Mouse (Mus musculus) stomach, postnatal 0 days (tissue): Measurements from ENCODE around the gene Casp3. TPM values are rescaled to one million over a fixed set of nuclear protein-coding genes. Genes with fewer than 3 reads are reported as not detected.
A peak's percentile ranks its signal among the peaks of the same experiment; 100 is the strongest.

ENCODE experiments used
- ATAC-seq: fragments of 200-750 bp; cut with Nextera tagmentation; 2 replicates; pipeline ENCODE4 v1.8.0; 2017; ENCODE audit not compliant: low FRiP score, low TSS enrichment
- DNase-seq: peaks from one replicate; pipeline ENCODE4 v3.0.0-alpha.2; 2016; ENCODE audit warnings: low spot score
- H3K27ac ChIP-seq: fragments of 300-500 bp; sonication (generic); replicated peaks from 2 replicates; pipeline ENCODE4 v1.5.1; 2014; ENCODE audit warnings: mild to moderate bottlenecking, control low read depth
- H3K27me3 ChIP-seq: fragments of 300-500 bp; sonication (generic); 2 replicates; pipeline ENCODE4 v1.6.1; 2014; ENCODE audit warnings: low read length; ENCODE audit not compliant: control insufficient read depth, insufficient read depth
- H3K36me3 ChIP-seq: fragments of 300-500 bp; sonication (generic); 2 replicates; pipeline ENCODE4 v1.6.1; 2014; ENCODE audit warnings: low read length, mixed read lengths; ENCODE audit not compliant: control insufficient read depth, insufficient read depth
- H3K4me1 ChIP-seq: fragments of 300-500 bp; sonication (generic); replicated peaks from 2 replicates; pipeline ENCODE4 v1.6.1; 2014; ENCODE audit warnings: antibody characterized with exemption; ENCODE audit not compliant: control insufficient read depth, insufficient read depth
- H3K4me2 ChIP-seq: fragments of 300-500 bp; sonication (generic); replicated peaks from 2 replicates; pipeline ENCODE4 v1.6.1; 2014; ENCODE audit warnings: low read depth, mild to moderate bottlenecking, control low read depth, moderate library complexity
- H3K4me3 ChIP-seq: fragments of 300-500 bp; sonication (generic); 2 replicates; pipeline ENCODE4 v1.5.1; 2014; ENCODE audit warnings: low read depth, low read length, control low read depth
- H3K9ac ChIP-seq: fragments of 300-500 bp; sonication (generic); 2 replicates; pipeline ENCODE4 v1.6.1; 2014; ENCODE audit warnings: mild to moderate bottlenecking, low read length, control low read depth, mixed read lengths
- H3K9me3 ChIP-seq: fragments of 300-500 bp; sonication (generic); 2 replicates; pipeline ENCODE4 v1.6.1; 2016; ENCODE audit warnings: low read length; ENCODE audit not compliant: control insufficient read depth
- CTCF ChIP-seq: IDR thresholded peaks from 2 replicates; pipeline ENCODE4 v1.5.1; 2016; ENCODE audit warnings: antibody characterized with exemption, low read depth, mild to moderate bottlenecking, moderate library complexity
- EP300 ChIP-seq: optimal IDR thresholded peaks from 2 replicates; pipeline ENCODE3; 2016; ENCODE audit warnings: antibody characterized with exemption
- WGBS: fragments of 180-500 bp; shearing (Covaris S2); extraction: QIAGEN DNeasy Blood & Tissue Kit; methylation state at CpG from one replicate; pipeline ENCODE4 v1.1.7; 2014; 5-methylcytosine and 5-hydroxymethylcytosine counted together
- polyA plus RNA-seq: library from polyadenylated mRNA; unstranded; fragments of >200 nt; fragmentation: Nextera tagmentation; extraction: Ambion mirVana; gene quantifications from 2 replicates; pipeline ENCODE4 v1.2.1, GENCODE M21; 2015

The Casp3 gene
- polyA plus RNA-seq, 1 experiment from 2014 or later, result 25.0 TPM

DNA sequence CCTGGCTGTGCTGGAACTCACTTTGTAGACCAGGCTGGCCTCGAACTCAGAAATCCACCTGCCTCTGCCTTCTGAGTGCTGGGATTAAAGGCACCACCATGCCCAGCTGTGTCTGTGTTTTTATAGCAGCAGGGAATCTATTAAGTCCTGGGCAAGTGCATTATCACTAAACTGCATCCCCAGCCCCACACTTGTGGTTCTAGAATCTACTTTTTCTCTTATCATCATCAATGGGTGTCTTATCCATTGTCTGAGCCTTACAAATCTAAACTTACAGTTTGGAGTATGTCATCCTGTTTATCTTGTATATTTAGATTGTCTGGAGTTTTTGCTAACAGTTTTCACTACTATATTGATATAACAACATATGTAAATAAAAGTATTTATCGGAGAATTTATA is 28.4 kb upstream of the Casp3 start:
- Histone ChIP-seq H3K27ac (no peak overlapping the region), H3K9ac (no peak overlapping the region), H3K4me2 (no peak overlapping the region), H3K4me3 (no peak overlapping the region), H3K4me1 (no peaks in the 10 kb centered on the region), H3K27me3 (no peaks in the 10 kb centered on the region), H3K9me3 (no peaks in the 10 kb centered on the region), H3K36me3 (no peaks in the 10 kb centered on the region)
- TF ChIP-seq EP300 (no peak), CTCF (no peak)
- ATAC-seq, result no peak
- WGBS, result 94% methylated on average over 2 of the region's 2 CpGs
- DNase-seq, result no peak

DNA sequence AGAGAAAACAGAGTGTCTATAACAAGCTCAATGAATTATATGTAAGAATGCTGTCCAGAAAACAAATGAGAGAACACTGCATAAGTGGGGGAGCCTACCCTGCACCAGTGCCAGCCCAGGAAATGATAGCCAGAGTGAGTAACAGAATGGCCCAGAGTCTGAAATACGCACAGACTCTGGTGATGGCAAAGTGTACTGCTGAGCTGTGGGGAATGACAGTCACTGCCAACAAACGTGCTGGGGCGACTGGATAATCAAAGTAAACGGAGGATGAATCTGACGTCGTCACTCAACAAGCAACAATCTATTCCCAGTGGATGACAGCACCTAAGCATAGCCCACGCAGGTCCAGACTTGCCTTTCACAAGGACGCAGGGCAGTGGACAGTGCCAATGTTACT is 24.0 kb upstream of the Casp3 start:
- Histone ChIP-seq H3K4me3 (no peak overlapping the region), H3K4me2 (no peak overlapping the region), H3K27ac (no peak overlapping the region), H3K36me3 (no peaks in the 10 kb centered on the region), H3K9ac (no peak overlapping the region), H3K27me3 (no peaks in the 10 kb centered on the region), H3K4me1 (no peaks in the 10 kb centered on the region), H3K9me3 (no peaks in the 10 kb centered on the region)
- ATAC-seq, result no peak
- WGBS, result 72% methylated on average over 8 of the region's 8 CpGs
- no peak for DNase-seq
- TF ChIP-seq EP300 (no peak), CTCF (no peak)

DNA sequence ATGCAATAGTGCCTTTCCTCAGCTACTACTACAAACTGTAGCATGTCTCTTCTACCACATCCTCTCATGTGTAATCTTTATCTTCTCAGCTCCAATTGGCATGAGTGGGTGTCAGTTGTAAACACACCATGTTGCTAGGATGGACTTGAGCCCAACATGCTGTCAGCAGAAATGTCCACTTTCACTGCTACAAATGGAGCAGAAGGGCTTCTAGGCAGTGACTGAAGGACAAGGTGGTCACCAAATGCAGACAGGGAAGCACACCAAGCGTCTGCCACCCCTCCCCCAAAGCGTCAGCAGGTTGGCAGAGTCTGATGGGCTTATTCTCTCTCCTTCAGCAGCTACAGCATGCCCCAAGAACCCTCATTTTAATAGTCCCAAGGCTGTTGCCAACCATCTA is 23.3 kb upstream of the Casp3 start:
- Histone ChIP-seq H3K27ac (no peak overlapping the region), H3K4me1 (no peaks in the 10 kb centered on the region), H3K9me3 (no peaks in the 10 kb centered on the region), H3K27me3 (no peaks in the 10 kb centered on the region), H3K9ac (no peak overlapping the region), H3K4me3 (no peak overlapping the region), H3K36me3 (no peaks in the 10 kb centered on the region), H3K4me2 (no peak overlapping the region)
- no peak for ATAC-seq
- TF ChIP-seq EP300, result no peak
- TF ChIP-seq CTCF, result no peak
- DNase-seq, result no peak
- WGBS, result 88% methylated on average over 2 of the region's 2 CpGs

DNA sequence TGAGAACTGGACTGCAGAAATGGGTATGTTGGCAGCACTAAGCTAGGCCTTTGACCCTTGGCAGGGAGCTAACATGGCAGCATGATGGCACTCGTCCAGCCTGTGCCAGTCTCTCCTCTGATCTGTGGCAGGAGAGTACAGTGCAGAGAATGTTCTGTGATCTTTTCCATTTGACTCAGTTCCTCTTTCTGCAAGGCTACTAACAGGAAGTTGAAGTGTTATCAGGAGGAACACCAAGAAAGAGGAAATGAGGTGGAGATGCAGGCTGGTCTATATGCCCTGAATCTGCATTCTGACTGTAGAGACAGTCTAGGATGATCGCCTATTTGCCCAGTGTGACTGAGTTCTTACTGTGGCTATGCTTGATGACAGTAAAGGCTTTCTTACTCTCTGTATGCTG is 21.5 kb upstream of the Casp3 start:
- TF ChIP-seq CTCF, result no peak
- TF ChIP-seq EP300, result no peak
- no peak overlapping the region for H3K4me2 ChIP-seq
- ATAC-seq, result no peak

GRCm38 (mm10) chr8:46596530-46596929 is 20.6 kb upstream of the Casp3 start:
- Histone ChIP-seq H3K4me1 (no peaks in the 10 kb centered on the region), H3K9ac (no peak overlapping the region), H3K9me3 (no peaks in the 10 kb centered on the region), H3K4me2 (no peak overlapping the region), H3K4me3 (no peak overlapping the region), H3K36me3 (no peaks in the 10 kb centered on the region), H3K27me3 (no peaks in the 10 kb centered on the region), H3K27ac (no peak overlapping the region)
- 85% methylated on average over 2 of the region's 2 CpGs for WGBS
- TF ChIP-seq CTCF (no peak), EP300 (no peak)
- ATAC-seq (peak; percentile 63; the same call in 1 of the 2 replicates), DNase-seq (no peak)

More for the DNA sequence above, 21.5 kb upstream of the Casp3 start:
- Histone ChIP-seq H3K4me1 (no peaks in the 10 kb centered on the region), H3K36me3 (no peaks in the 10 kb centered on the region), H3K9ac (no peak overlapping the region), H3K27ac (no peak overlapping the region), H3K27me3 (no peaks in the 10 kb centered on the region), H3K4me3 (no peak overlapping the region), H3K9me3 (no peaks in the 10 kb centered on the region)
- WGBS, result 91% methylated on average over 2 of the region's 2 CpGs
- no peak for DNase-seq

DNA sequence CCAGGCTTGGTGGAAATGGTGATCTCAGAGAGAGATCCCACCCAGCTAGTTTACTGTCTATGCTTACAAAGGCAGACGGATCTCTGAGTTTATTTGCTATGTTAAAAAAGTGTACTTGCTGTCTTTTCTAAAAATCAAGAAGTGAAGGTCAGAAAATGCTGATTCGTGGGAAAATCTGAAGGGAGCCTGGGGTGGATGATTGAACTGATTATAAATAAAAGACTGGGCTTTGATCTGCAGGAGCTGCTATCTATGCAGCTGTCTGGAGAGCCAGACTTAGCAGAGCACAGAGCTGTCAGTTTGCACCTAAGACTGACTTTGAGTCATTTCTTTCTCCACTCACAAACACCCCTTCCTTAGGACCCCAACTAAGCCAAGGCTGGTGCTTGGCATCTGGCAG is 19.7 kb upstream of the Casp3 start:
- ATAC-seq (no peak), DNase-seq (no peak)
- no peaks in the 10 kb centered on the region for H3K27me3 ChIP-seq
- TF ChIP-seq CTCF, result no peak
- no peak for TF ChIP-seq EP300
- H3K4me2 ChIP-seq, result no peak overlapping the region
- H3K9me3 ChIP-seq, result no peaks in the 10 kb centered on the region
- H3K4me1 ChIP-seq, result no peaks in the 10 kb centered on the region
- 50% methylated on average over 2 of the region's 2 CpGs for WGBS
- no peak overlapping the region for H3K4me3 ChIP-seq
- H3K9ac ChIP-seq, result no peak overlapping the region
- H3K27ac ChIP-seq, result no peak overlapping the region
- no peaks in the 10 kb centered on the region for H3K36me3 ChIP-seq
